Mouse (Mus musculus): Measurements from ENCODE around the gene Ccnt1.
A peak's percentile ranks its signal among the peaks of the same experiment; 100 is the strongest.
"Not testable (repeated sequence)": the region's sequence is repeated elsewhere in the genome, so short reads cannot be mapped to it uniquely, and the experiment has no call there.

Ccnt1 gene

GRCm38 (mm10) chr15:98594193-98594592 is 23.5 kb upstream of the Ccnt1 start:
- DNase-seq: no peak

- DNase-seq: no peak
Measured at GRCm38 (mm10) chr15:98591396-98591795, 20.7 kb upstream of the Ccnt1 start.

GRCm38 (mm10) chr15:98589640-98590336 is 19.1 kb upstream of the Ccnt1 start:
- no peak for DNase-seq

- no peak for DNase-seq
Measured at GRCm38 (mm10) chr15:98587751-98588150, 17.0 kb upstream of the Ccnt1 start.

GRCm38 (mm10) chr15:98586141-98586540 is 15.4 kb upstream of the Ccnt1 start:
- DNase-seq: not testable (repeated sequence)

GRCm38 (mm10) chr15:98585421-98585820 is 14.7 kb upstream of the Ccnt1 start:
- DNase-seq: no peak

GRCm38 (mm10) chr15:98582996-98583395 is 12.3 kb upstream of the Ccnt1 start:
- no peak for DNase-seq

- DNase-seq: no peak
Measured at GRCm38 (mm10) chr15:98582410-98582809, 11.7 kb upstream of the Ccnt1 start.

GRCm38 (mm10) chr15:98579795-98580464 is 9.2 kb upstream of the Ccnt1 start:
- peak; percentile 93 for DNase-seq

GRCm38 (mm10) chr15:98579310-98579709 is 8.6 kb upstream of the Ccnt1 start:
- DNase-seq: no peak

GRCm38 (mm10) chr15:98573293-98573692 is 2.6 kb upstream of the Ccnt1 start:
- DNase-seq: no peak

GRCm38 (mm10) chr15:98569795-98570365 is 843 bp downstream of the Ccnt1 start:
- DNase-seq: no peak

GRCm38 (mm10) chr15:98569216-98569615 is 1.5 kb downstream of the Ccnt1 start:
- DNase-seq: no peak

- DNase-seq: peak; percentile 37
Measured at GRCm38 (mm10) chr15:98568256-98569033, 2.3 kb downstream of the Ccnt1 start.

GRCm38 (mm10) chr15:98567278-98568134 is 3.2 kb downstream of the Ccnt1 start:
- DNase-seq: peak; percentile 100

- DNase-seq: peak; percentile 12
Measured at GRCm38 (mm10) chr15:98566973-98567277, 3.8 kb downstream of the Ccnt1 start.

GRCm38 (mm10) chr15:98557186-98557585 is 13.5 kb downstream of the Ccnt1 start:
- no peak for DNase-seq

GRCm38 (mm10) chr15:98555881-98556280 is 14.8 kb downstream of the Ccnt1 start:
- DNase-seq: no peak

- DNase-seq: no peak
Measured at GRCm38 (mm10) chr15:98552758-98553157, 18.0 kb downstream of the Ccnt1 start.

GRCm38 (mm10) chr15:98546843-98547242 is 23.9 kb downstream of the Ccnt1 start:
- no peak for DNase-seq

GRCm38 (mm10) chr15:98545151-98545550 is 25.6 kb downstream of the Ccnt1 start:
- no peak for DNase-seq

- DNase-seq: no peak
Measured at GRCm38 (mm10) chr15:98543341-98543740, 27.4 kb downstream of the Ccnt1 start.

- no peak for DNase-seq
Measured at GRCm38 (mm10) chr15:98541064-98541463, 29.7 kb downstream of the Ccnt1 start.

Data from retina, postnatal 1 day (tissue).